Mouse (Mus musculus) liver, adult 2 months (tissue): ENCODE results near the gene Acvr1b.

Experiments used
- CTCF ChIP-seq: fragments of 200-500 bp; IDR thresholded peaks from 2 replicates; pipeline ENCODE4 v1.5.1; 2011; ENCODE audit warnings: low read depth, low read length, control low read depth
- POLR2A ChIP-seq: fragments of 200-500 bp; IDR thresholded peaks from 2 replicates; pipeline ENCODE4 v1.6.1; 2011; ENCODE audit warnings: low read length, control low read depth; ENCODE audit not compliant: insufficient read depth; ENCODE audit errors: extremely low read depth

DNA sequence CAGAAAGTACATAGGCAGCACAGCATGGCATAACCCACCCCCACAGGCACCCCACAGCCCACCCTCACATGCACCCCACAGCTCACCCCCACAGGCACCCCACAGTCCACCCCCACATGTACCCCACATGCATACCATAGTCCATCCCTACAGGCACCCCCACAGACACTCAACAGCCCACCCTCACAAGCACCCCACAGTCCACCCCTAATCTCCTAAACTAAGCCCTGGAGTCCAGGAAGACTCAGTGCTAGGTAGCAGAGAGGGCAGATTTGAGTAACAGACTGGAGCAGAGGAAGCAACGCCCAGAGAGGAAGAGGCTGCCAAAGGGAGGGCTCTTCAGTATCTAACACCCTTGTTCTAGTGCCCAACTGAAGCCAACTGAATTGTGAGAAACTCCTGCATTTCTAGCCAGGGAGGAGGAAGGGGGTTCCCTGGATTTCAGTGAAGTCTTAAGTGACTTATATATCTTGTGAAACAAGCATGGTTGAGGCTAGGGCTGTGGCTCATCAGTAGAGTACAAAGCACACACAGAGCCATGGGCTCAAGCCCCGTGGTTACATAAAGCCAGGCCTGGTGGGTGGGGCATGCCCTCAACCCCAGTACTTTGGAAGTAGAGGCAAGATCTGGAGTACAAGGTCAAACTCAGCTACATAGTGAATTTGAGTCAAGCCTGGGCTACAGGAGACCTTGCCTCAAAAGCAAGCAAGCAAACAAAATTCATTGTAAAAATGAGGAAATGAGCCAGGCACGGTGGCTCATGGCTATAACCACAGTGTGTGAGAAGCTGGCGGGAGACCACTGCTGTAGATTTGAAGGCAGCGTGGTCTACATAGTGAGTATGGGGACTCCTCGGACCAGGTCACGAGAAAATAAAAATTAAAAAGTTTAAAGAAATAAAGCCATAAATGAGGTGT lies 18.9 kb upstream of the Acvr1b start:
- no peak for TF ChIP-seq CTCF
- no peak for TF ChIP-seq POLR2A
